Mouse (Mus musculus): ENCODE measurements around the gene Cat.

DNA sequence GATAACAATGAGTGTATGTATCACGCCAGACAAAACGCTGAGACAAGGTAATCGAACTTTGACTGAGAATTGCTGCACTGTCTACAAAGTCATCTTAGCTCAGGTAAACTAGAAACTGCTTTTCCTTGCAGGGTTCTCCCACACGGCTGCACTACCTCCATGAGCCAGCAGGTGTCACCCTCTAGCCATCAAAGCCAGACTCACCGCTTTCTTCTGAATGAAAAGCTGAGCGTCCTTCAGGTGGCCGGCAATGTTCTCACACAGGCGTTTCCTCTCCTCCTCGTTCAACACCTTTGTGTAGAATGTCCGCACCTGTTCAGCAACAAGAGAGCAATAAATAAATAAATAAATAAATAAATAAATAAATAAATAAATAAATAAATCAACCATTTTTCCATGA lies 28.3 kb downstream of the Cat start:
- TF ChIP-seq CTCF (IDR thresholded peaks at IDR 0.05; ENCODE audit: low read depth, low read length): peak; percentile 94
- no peak for TF ChIP-seq POLR2A (IDR thresholded peaks at IDR 0.05; ENCODE audit: insufficient read depth, low read length)

All from ES-Bruce4 (cell line).